Mouse (Mus musculus): ENCODE results near the gene Acsl1. TPM values are rescaled to one million over a fixed set of nuclear protein-coding genes. Genes with fewer than 3 reads are reported as not detected.
A peak's percentile ranks its signal among the peaks of the same experiment; 100 is the strongest.

Acsl1 gene
- total and polyA plus RNA-seq, 2 experiments from 2014 or later = 291 to 297 TPM

GRCm38 (mm10) chr8:46489196-46489595 is 18.4 kb downstream of the Acsl1 start:
- Histone ChIP-seq H3K4me3 (ENCODE audit: low read depth, low read length) (no peak overlapping the region), H3K9me3 (replicated peaks; ENCODE audit: control insufficient read depth, low read length) (no peaks in the 10 kb centered on the region), H3K27me3 (ENCODE audit: control insufficient read depth, insufficient read depth, low read length) (no peaks in the 10 kb centered on the region), H3K36me3 (replicated peaks; ENCODE audit: control insufficient read depth, insufficient read depth, low read length) (peaks cover 15% of the 10 kb centered on the region), H3K27ac (ENCODE audit: low read depth) (peak overlapping the region; percentile 72; the same call in 1 of the 2 replicates), H3K4me2 (ENCODE audit: low read depth, low read length) (no peak overlapping the region), H3K9ac (replicated peaks; ENCODE audit: low read depth, low read length) (no peak overlapping the region), H3K4me1 (ENCODE audit: control insufficient read depth, insufficient read depth) (peaks cover 25% of the 10 kb centered on the region)
- no peak for TF ChIP-seq CTCF (IDR thresholded peaks at IDR 0.05; ENCODE audit: low read depth)
- no peak for TF ChIP-seq EP300 (IDR thresholded peaks at IDR 0.05; ENCODE audit: low read depth)
- no peak for DNase-seq (ENCODE audit: low spot score)
- ATAC-seq (ENCODE audit: insufficient read depth, low read depth) = no peak
- 77% methylated on average over 1 of the region's 1 CpGs for WGBS

GRCm38 (mm10) chr8:46490250-46490649 is 19.4 kb downstream of the Acsl1 start:
- peak overlapping the region; percentile 22; the same call in 1 of the 2 replicates for H3K4me2 ChIP-seq (ENCODE audit: low read depth, low read length)
- ATAC-seq (ENCODE audit: insufficient read depth, low read depth) = no peak
- peak overlapping the region; percentile 88 for H3K27ac ChIP-seq (ENCODE audit: low read depth)
- DNase-seq (ENCODE audit: low spot score) = no peak
- 87% methylated on average over 8 of the region's 8 CpGs for WGBS
- no peak overlapping the region for H3K4me3 ChIP-seq (ENCODE audit: low read depth, low read length)
- no peak overlapping the region for H3K9ac ChIP-seq (replicated peaks; ENCODE audit: low read depth, low read length)
- peaks cover 29% of the 10 kb centered on the region for H3K4me1 ChIP-seq (ENCODE audit: control insufficient read depth, insufficient read depth)
- no peak for TF ChIP-seq EP300 (IDR thresholded peaks at IDR 0.05; ENCODE audit: low read depth)
- TF ChIP-seq CTCF (IDR thresholded peaks at IDR 0.05; ENCODE audit: low read depth) = no peak
- H3K9me3 ChIP-seq (replicated peaks; ENCODE audit: control insufficient read depth, low read length) = no peaks in the 10 kb centered on the region
- peaks cover 19% of the 10 kb centered on the region for H3K36me3 ChIP-seq (replicated peaks; ENCODE audit: control insufficient read depth, insufficient read depth, low read length)
- H3K27me3 ChIP-seq (ENCODE audit: control insufficient read depth, insufficient read depth, low read length) = no peaks in the 10 kb centered on the region

- H3K27me3 ChIP-seq (ENCODE audit: control insufficient read depth, insufficient read depth, low read length) = no peaks in the 10 kb centered on the region
- TF ChIP-seq CTCF (IDR thresholded peaks at IDR 0.05; ENCODE audit: low read depth) = no peak
- TF ChIP-seq EP300 (IDR thresholded peaks at IDR 0.05; ENCODE audit: low read depth) = peak; percentile 100
- peak overlapping the region; percentile 67 for H3K9ac ChIP-seq (replicated peaks; ENCODE audit: low read depth, low read length)
- peaks cover 22% of the 10 kb centered on the region for H3K36me3 ChIP-seq (replicated peaks; ENCODE audit: control insufficient read depth, insufficient read depth, low read length)
- H3K4me1 ChIP-seq (ENCODE audit: control insufficient read depth, insufficient read depth) = peaks cover 31% of the 10 kb centered on the region
- H3K27ac ChIP-seq (ENCODE audit: low read depth) = peak overlapping the region; percentile 88
- H3K4me2 ChIP-seq (ENCODE audit: low read depth, low read length) = peak overlapping the region; percentile 58
- no peaks in the 10 kb centered on the region for H3K9me3 ChIP-seq (replicated peaks; ENCODE audit: control insufficient read depth, low read length)
- DNase-seq (ENCODE audit: low spot score) = peak; percentile 89
- WGBS = 43% methylated on average over 6 of the region's 6 CpGs
- ATAC-seq (ENCODE audit: insufficient read depth, low read depth) = peak; percentile 97
- H3K4me3 ChIP-seq (ENCODE audit: low read depth, low read length) = peak overlapping the region; percentile 60
These were observed 20.0 kb downstream of the Acsl1 start for GRCm38 (mm10) chr8:46490821-46491220.

GRCm38 (mm10) chr8:46493495-46494170 is 22.8 kb downstream of the Acsl1 start:
- ATAC-seq (ENCODE audit: insufficient read depth, low read depth) = no peak
- no peak overlapping the region for H3K9ac ChIP-seq (replicated peaks; ENCODE audit: low read depth, low read length)

GRCm38 (mm10) chr8:46496852-46497251 is 26.0 kb downstream of the Acsl1 start:
- Histone ChIP-seq H3K27me3 (ENCODE audit: control insufficient read depth, insufficient read depth, low read length) (no peaks in the 10 kb centered on the region), H3K4me3 (ENCODE audit: low read depth, low read length) (no peak overlapping the region), H3K27ac (ENCODE audit: low read depth) (peak overlapping the region; percentile 74), H3K36me3 (replicated peaks; ENCODE audit: control insufficient read depth, insufficient read depth, low read length) (peaks cover 35% of the 10 kb centered on the region), H3K9me3 (replicated peaks; ENCODE audit: control insufficient read depth, low read length) (no peaks in the 10 kb centered on the region), H3K9ac (replicated peaks; ENCODE audit: low read depth, low read length) (no peak overlapping the region), H3K4me2 (ENCODE audit: low read depth, low read length) (peak overlapping the region; percentile 32), H3K4me1 (ENCODE audit: control insufficient read depth, insufficient read depth) (peaks cover 37% of the 10 kb centered on the region)
- peak; percentile 42 for ATAC-seq (ENCODE audit: insufficient read depth, low read depth)
- 23% methylated on average over 6 of the region's 6 CpGs for WGBS
- peak; percentile 39 for DNase-seq (ENCODE audit: low spot score)
- no peak for TF ChIP-seq EP300 (IDR thresholded peaks at IDR 0.05; ENCODE audit: low read depth)
- TF ChIP-seq CTCF (IDR thresholded peaks at IDR 0.05; ENCODE audit: low read depth) = no peak

More at GRCm38 (mm10) chr8:46493495-46494170, 22.8 kb downstream of the Acsl1 start:
- TF ChIP-seq CTCF (IDR thresholded peaks at IDR 0.05; ENCODE audit: low read depth) (no peak), EP300 (IDR thresholded peaks at IDR 0.05; ENCODE audit: low read depth) (no peak)
- Histone ChIP-seq H3K4me3 (ENCODE audit: low read depth, low read length) (no peak overlapping the region), H3K27ac (ENCODE audit: low read depth) (no peak overlapping the region), H3K36me3 (replicated peaks; ENCODE audit: control insufficient read depth, insufficient read depth, low read length) (peaks cover 26% of the 10 kb centered on the region), H3K9me3 (replicated peaks; ENCODE audit: control insufficient read depth, low read length) (no peaks in the 10 kb centered on the region), H3K27me3 (ENCODE audit: control insufficient read depth, insufficient read depth, low read length) (no peaks in the 10 kb centered on the region), H3K4me2 (ENCODE audit: low read depth, low read length) (no peak overlapping the region), H3K4me1 (ENCODE audit: control insufficient read depth, insufficient read depth) (peaks cover 41% of the 10 kb centered on the region)
- DNase-seq (ENCODE audit: low spot score) = no peak
- WGBS = 85% methylated on average over 11 of the region's 11 CpGs

Data from heart, postnatal 0 days (tissue).